Mouse (Mus musculus): Measurements from ENCODE around the gene Dnajc7.
"Not testable (repeated sequence)": the region's sequence is repeated elsewhere in the genome, so short reads cannot be mapped to it uniquely, and the experiment has no call there.

Dnajc7 gene

DNA sequence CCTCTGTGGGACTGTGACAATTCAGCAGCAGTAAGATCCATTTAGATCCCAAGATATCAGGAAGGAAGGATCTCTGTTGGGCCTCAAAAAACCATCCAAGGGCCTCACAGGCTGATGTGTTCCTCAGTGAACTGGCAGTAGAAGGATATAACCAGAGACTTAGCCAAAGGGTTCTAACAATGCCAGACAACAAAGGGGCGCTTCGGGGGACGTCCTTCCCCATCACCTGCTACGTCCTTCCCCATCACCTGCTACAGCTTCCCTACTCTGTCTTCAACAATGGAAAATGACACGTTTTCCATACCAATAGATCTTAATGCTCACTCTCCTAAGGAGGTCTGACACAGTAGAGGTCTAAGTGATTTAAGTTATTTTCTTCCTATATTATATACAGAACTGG lies 3.6 kb downstream of the Dnajc7 start:
- no peak for DNase-seq (ENCODE audit: low spot score)

DNA sequence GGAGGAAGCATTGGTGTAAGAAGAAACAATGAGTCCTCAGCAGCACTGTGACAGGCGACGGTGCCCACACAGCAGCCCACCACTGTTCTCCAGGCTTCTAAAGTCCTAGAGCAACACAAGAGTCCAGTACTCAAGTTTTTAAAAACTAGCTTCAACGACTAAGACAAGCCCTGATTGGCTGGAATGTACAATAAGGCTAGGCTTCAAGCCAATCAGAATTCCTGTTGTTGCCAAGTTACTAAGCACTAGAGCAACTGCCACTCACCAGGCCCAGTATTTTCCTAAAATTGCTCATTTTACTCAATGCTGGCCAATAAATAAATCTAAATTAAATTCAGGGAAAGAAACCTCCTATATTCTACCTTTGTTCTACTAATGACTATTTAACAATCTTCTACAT lies 6.7 kb downstream of the Dnajc7 start:
- no peak for DNase-seq (ENCODE audit: low spot score)

DNA sequence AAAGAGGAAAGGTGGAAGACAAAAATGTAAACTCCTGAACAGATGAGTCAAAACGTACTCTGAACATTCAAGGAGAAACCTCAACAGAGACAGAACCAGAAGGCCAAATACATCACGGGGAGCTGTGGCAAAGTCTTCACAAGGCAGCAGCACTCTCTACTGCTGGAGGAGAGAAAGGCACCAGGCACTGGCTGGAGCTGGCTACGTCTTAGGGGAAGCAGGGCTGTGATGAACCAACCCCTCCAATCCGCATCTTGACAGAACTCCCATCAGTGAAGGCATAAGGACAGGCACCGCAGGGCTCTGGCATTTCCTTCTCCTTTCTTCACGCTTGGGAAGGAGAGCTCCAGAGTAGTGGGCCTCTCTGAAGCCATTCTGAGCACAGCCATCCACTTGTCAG lies 8.3 kb downstream of the Dnajc7 start:
- DNase-seq (ENCODE audit: low spot score) = no peak

DNA sequence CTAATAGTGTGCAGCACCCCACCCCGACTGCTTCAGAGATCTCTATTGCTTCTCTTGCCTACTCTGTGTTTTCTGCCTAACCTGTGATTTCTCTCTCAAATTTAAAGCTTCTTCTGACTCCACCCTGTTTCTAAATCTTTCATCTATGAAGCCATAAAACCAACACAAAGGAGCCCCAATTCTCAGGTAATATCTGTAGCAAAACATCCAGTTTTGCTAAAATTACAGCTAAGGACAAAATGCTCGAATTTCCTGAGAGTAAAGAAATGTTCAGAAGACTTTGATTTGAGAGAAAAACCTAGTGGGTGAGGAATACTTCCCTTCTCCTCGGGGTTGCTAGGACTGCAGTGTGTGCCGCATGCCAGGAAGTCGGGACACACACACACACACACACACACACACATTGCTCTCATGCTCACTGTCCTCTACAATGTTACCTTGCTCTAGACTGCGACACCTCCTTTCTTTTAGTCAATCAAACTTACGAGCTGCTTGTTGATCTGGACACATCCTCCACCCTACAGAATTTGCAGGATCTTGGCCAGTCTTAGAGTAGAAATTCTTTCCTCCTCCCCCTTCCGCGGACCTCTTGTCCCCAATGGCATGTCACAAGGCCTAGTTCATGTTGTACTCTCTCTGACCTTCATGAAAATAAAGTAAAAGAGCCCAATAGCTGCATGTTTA lies 9.8 kb downstream of the Dnajc7 start:
- DNase-seq (ENCODE audit: low spot score) = no peak

DNA sequence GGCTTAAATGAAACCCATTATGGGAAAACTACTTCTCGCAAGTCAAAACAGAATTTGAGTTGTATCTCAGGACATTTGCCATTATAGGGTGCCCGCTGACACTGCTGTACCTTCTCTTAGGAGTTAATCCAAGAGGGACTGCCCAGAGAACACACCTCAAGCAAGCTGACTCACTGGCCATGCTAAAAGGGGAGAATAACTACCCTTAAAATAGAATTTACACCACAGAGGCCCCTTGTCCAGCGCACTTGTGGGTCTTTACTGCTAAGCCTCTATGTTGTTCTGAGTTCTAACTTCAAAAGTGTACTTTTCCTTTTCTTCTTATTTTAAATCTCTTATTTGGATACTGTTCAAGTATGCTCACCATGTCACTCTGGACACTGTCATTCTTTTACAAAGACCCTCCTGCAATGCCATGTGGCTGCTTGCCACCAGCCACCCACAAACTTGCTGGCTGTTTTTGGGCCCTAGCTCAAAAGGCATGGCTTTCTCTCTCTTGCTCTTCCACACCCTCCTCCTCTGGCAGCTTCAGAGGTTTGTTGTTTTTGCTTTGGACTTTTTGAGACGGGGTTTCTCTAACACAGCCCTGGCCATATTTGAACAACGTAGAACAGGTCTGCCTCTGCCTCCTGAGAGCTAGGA lies 10.5 kb downstream of the Dnajc7 start:
- DNase-seq (ENCODE audit: low spot score) = no peak

DNA sequence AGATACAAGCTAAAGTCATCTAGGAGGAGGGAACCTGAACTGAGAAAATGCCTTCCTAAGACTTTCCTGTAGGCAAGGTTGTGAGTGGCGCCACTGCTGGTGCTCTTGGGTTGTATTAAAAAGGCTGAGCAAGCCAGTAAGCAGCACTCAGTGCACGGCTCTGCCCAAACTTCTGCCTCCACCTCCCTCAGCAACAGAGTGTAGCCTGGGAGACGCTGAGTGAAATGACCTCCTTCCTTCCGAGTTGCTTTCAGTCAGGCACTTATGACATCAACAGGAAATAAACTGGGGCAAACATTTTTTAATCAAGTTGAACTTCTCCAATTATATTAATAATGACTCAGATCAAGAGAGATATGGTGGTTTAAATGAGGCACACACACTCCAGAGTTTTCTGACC lies 11.2 kb downstream of the Dnajc7 start:
- DNase-seq (ENCODE audit: low spot score) = no peak

DNA sequence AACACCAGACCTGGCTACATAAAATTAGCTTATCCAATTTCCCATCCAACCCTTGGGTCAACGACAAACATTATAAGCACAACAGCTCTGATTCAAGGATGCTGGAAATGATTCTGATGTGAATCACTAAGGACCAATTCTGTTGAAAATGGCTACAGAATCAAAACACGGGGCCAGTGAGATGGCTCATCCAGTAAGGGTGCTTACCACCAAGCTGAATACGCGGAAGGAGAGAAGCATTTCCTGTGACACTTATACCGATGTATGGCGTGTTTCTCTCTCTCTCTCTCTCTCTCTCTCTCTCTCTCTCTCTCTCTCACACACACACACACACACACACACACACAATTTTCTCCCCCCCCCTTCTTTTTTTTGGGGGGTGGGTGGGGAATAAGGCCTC lies 12.8 kb downstream of the Dnajc7 start:
- DNase-seq (ENCODE audit: low spot score) = no peak

DNA sequence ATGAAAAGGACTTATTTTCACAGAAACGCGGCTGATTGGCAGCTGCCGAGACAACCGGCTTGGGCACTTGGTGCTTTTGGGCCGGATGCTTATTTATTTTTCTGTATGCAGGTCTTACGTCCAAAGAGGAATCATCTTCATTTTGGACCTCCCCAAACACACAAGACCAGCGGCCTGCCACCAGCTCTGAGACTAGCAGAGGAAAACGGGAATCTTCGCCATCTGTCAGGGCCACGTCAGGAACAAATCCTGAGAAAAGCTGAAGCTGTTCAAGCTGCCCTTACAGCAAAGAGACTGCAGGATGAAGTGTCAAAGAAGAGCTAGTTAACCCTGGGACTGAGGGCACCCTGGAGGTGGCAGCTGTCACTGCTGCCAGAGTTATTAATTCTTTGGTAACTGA lies 14.5 kb downstream of the Dnajc7 start:
- no peak for DNase-seq (ENCODE audit: low spot score)

DNA sequence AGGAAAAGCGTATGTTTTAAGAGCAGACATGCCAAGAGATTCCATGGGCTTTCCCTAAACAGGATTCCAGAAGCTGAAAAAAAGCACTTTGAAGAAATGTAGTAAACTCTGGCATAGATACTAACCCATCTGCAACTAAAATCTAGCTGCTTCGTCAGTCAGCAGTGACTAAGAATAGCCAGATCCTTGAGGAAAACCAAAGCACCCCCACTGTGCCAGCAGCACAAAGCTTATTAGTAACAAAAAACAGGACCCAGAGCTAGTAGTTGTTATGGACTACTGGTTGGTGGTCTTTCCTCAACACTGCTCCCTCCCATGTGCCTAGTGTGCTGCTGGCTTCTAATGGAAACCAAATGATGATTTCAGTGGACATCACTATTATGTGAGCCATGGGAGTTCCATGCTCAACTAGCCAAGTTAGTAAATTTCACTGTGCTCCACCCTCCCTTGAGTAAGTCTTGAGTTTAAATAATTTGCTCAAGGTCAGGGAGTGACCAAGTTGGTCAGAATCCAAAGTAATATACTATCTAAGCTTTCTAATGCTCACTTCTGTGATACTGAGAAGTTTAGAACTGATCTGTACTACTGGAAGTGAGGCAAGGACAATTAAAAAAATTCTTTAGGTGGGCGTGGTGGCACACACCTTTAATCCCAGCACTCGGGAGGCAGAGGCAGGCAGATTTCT lies 15.5 kb downstream of the Dnajc7 start:
- DNase-seq (ENCODE audit: low spot score) = no peak

DNA sequence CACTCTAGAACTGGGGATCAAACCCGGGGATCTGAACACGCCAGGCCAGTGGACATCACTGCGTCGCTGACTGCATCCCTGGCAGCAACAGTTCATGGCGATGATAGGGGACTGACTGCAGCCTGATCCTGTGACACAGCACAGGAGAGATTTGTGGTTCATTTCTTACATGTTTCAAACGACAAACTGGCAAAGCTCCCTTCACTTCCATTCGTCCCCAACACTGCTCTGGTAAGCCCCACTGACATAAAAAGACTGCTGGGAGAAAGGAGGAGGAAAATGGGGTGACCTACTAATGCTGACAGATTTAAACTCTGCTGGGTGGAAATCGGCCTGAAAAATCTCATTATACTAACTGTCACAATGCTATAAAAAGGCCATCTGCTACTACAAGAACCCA lies 16.2 kb downstream of the Dnajc7 start:
- DNase-seq (ENCODE audit: low spot score) = no peak

DNA sequence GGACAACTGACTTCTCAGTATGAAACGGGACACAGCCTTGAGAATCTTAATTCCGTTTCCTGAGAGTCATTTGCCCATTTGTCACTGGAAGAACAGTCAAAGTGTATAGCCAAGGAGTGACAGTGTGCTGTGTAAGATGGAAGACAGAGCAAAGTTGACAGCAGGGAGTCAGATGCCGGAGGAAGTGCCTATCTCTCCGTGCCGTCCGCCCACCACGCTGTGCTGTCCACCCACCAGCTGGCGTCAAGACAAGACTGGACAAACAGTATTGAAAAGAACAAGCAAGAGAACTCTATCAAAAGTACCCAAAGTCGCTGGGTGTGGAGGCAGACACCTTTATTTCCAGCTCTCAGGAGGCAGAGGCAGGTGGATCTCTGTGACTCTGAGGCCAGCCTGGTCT lies 16.8 kb downstream of the Dnajc7 start:
- DNase-seq (ENCODE audit: low spot score) = no peak

DNA sequence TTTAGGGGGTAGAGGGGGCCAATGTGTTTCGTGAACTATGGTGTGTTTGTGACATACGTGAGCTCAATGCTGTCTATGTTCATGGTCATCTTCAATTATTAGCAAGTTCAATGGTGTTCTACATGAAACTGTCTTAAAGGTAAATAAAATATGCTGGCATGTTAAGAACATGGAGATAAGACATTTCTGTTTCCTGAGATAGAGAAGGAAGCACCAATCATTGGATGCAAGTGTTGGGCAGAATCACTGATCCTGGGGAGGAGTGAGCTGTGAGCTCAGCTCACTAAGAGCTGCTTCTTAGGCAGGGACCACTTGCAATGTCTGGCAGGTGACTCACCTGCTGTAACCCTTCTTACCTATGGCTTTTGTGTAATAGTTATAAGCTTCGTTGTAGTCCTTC lies 18.6 kb downstream of the Dnajc7 start:
- no peak for DNase-seq (ENCODE audit: low spot score)

DNA sequence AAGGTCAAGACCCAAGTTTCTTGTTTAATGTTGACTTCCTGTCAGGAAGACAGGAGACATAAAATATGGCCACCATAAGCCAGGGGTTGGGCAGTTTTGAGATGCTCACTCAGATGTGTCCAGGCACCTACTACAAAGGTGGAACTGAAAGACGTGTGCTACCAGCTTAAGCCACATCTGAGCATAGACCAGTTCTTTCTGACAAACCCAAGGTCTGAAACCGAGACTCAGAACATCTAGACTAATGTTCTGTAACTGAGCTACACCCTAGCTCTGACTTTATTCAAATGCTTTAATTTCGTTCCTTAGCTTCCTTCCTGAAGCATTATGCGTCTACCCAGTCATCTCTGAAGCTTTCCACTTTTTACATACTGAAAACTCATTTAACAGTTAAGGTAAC lies 21.9 kb downstream of the Dnajc7 start:
- DNase-seq (ENCODE audit: low spot score) = no peak

DNA sequence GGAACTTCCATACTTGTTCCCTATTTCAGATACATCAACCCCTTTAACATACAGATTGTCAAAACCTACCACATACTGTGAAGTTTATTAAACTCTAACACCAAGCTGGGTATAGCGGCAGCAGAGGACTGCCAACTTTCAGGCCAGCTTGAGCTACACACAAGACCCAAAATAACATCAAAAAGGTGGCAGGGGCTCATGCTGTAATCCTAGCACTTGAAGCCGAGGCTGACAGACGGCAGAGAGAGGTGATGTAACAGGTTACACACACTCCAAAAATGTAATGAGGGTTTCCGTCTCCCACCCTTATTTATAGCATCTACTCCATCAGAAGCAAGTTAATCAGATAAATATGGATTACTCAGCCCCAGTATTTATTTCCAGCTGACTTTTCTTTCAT lies 24.4 kb downstream of the Dnajc7 start:
- no peak for DNase-seq (ENCODE audit: low spot score)

DNA sequence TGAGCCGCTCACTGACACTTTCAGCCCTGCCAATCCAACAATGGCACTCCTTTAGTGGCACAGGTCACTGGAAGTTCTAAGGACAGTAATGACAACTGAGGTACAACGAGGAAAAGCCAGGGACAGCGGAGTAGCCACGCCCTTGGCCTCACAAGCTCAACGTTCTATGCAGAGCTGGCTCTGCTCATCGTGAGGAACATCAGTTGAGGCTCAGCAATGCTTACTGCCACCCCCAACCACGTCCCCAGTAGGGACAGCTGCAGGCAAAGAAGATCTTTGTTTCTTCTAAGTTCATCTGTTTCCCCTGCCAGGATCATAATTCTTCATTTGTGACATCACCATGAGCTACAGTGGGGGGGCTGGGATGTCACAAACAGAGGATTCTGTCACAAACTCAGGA lies 25.4 kb downstream of the Dnajc7 start:
- no peak for DNase-seq (ENCODE audit: low spot score)

DNA sequence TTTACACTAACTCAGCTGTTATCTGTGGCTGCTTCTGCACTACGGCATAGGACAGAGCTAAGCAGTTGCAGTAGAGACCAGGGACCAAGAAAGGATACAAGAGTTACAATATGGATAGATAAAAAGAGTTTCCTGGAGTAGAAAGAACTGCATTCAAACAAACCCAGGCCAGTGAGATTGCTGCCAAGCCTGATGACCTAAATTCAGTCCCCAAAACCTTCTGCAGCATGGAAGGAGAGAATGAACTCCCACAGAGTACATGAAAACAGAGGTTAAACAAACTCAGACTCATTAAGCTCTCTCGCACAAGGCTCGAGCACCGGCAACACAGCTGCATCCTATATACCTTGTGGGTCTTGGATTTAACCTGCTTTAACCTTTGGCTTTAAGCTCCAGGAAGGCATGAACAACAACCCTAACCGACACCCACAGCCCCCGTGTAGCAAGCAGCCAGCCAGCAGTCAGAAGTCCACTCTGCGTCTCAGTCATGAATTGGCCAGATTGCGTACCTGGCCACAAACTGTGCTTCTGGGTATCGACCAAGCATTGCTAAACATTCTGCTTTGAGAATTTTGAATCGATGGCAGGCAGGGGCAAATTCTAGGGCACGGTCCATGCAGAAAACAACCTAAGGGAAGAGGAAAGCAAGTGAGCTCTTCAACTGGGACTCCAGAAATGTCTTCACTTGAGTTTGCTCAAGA lies 27.5 kb downstream of the Dnajc7 start:
- no peak for DNase-seq (ENCODE audit: low spot score)

DNA sequence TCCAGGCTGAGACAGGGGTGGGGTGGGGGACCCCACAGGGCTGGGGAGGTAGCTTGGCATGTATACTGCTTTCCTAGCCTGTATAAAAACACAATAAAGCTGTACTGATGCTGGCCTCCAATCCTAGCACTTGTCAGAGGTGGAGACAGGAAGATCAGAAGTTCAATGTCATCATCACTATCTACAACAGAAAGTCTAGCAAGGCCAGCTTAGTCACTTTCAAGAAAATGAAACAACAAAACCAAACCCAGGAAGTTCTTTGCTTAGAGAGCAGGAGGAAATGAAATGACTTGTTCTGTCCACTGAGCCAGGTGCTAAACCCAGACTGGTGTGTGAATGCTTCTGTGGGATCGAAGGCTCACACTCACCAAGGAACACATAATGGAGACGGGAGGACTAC lies 31.5 kb downstream of the Dnajc7 start:
- DNase-seq (ENCODE audit: low spot score) = no peak

DNA sequence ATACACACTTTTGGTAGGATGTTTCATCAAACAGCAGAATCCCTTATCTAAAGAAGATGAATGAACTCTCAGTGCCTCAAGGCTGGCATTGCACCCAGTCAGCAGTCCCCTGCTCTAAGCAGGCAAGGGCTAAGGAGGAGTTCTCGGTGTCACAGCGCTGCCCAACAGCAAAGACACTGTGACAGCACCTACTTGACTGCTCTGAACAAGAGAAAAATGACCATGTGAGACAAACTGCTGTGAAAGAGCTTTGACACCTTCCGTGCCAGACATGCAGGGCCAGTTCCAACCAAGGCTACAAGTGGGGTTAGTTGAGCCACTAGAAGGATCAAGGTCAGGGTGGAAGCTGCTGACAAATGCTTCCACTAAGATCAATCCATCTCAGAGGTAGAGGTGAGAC lies 34.8 kb downstream of the Dnajc7 start:
- no peak for DNase-seq (ENCODE audit: low spot score)

DNA sequence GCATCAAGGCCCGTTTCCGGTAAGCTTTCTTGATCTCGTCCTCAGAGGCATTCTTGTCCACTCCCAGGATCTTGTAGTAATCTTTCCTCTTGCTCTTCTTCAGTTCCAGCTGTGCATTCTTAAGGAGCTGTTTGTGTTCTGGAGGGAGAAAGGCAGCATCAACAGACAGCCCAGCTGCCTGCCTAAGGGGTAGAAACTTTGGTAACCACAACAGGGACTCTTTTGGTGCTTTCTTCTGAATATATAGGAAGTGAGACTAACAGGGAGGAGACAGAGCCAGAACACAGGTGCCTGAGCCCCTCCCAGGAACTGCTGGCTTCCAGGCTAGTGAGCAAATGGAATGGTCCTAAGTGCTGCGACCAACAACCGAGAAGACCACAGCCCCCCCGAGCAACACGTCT lies 35.4 kb downstream of the Dnajc7 start:
- no peak for DNase-seq (ENCODE audit: low spot score)

DNA sequence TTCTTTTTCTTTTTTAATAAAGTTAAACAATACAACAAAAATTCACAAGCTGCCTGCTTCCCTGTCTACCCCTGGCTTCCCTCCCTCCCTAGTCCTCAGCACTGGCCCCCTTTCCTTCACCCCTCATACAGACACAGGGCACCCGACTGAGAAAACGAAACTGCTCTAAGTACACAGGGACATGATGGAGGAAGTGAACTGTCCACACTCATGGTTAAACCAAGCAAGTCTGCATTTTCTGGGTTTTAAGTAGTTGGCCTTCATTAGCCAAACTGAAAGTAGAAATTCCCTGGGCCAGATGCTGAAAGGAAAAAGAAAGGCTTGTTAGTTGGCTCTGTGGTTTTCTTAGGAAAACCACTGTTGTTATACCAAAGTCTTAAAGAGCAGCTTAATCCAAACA lies 37.1 kb downstream of the Dnajc7 start:
- DNase-seq (ENCODE audit: low spot score) = no peak

DNA sequence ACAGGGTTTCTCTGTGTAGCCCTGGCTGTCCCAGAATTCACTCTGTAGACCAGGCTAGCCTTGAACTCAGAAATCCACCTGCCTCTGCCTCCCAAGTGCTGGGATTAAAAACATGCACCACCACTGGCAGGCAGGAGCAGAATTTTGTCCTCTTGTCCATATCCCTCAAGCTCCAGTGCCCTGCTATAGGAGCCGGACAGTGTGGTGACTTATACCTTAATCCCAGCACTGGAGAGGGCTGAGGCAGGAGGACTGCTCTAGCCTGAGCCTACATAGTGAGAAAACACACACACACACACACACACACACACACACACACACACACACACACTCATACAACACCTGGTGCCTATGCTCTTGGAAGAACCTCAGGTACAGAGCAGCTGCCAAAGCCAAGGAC lies 37.6 kb downstream of the Dnajc7 start:
- not testable (repeated sequence) for DNase-seq (ENCODE audit: low spot score)

DNA sequence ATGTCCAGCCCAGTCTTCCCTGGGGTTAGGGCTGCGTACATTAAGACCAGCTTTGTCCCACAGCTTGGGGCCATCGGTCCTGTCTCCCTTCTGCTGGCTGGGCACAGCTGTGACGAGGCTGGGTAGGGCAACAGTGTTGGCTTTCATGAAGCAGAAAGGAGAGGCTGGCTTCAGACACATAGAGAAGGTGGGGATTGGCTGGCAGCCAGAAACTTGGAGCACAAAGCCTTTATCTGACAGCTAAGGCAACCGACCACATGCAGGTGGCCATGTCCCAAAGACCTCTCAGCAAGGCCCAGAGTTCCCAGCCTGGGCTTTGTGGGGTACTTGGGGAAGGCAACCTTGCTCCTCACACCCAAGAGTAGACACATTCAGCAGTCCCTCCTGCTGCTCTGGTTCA lies 38.2 kb downstream of the Dnajc7 start:
- peak; percentile 39 for DNase-seq (ENCODE audit: low spot score)

DNA sequence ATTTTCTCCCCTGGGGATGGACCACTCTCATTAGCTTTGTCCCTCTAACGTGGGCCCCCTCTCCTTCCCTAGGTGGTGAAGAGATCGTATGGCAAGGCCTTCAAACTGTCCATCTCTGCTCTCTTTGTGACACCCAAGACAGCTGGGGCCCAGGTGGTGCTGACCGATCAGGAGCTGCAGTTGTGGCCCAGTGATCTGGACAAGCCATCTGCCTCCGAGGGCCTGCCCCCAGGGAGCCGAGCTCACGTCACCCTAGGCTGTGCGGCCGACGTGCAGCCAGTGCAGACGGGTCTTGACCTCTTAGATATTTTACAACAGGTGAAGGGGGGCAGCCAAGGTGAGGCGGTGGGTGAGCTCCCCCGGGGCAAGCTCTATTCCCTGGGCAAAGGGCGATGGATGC lies 39.7 kb downstream of the Dnajc7 start:
- DNase-seq (ENCODE audit: low spot score) = no peak

Data from ovary, postnatal 36 days (tissue).